Mouse (Mus musculus) C2C12 (cell line): ENCODE results near the gene Lypd3. TPM values are rescaled to one million over a fixed set of nuclear protein-coding genes. Genes with fewer than 3 reads are reported as not detected.
"Not testable (repeated sequence)": the region's sequence is repeated elsewhere in the genome, so short reads cannot be mapped to it uniquely, and the experiment has no call there.

Experiments used
- H3K27me3 ChIP-seq: one replicate; pipeline ENCODE4 v1.6.1; 2011; ENCODE audit not compliant: control insufficient read depth, insufficient read depth, insufficient read length
- H3K36me3 ChIP-seq: one replicate; pipeline ENCODE4 v1.6.1; 2011; ENCODE audit not compliant: control insufficient read depth, insufficient read depth
- H3K4me3 ChIP-seq: one replicate; pipeline ENCODE4 v1.5.1; 2011; ENCODE audit warnings: mild to moderate bottlenecking, control low read depth; ENCODE audit not compliant: poor library complexity, insufficient read depth, severe bottlenecking
- H3K79me2 ChIP-seq: one replicate; pipeline ENCODE4 v1.6.1; 2011; ENCODE audit not compliant: control insufficient read depth, insufficient read depth
- H3K79me3 ChIP-seq: one replicate; pipeline ENCODE4 v1.6.1; 2011; ENCODE audit warnings: low read depth, control low read depth
- H3ac ChIP-seq: one replicate; pipeline ENCODE3; 2011; ENCODE audit warnings: low read depth; ENCODE audit not compliant: control insufficient read depth, insufficient read length
- CEBPB ChIP-seq: IDR thresholded peaks from one replicate; pipeline ENCODE4 v1.6.1; 2011; ENCODE audit warnings: low read depth, mild to moderate bottlenecking, control low read depth, moderate library complexity
- CTCF ChIP-seq: IDR thresholded peaks from one replicate; pipeline ENCODE4 v1.5.1; 2011; ENCODE audit not compliant: control insufficient read depth, insufficient read depth, insufficient read length
- FOSL1 ChIP-seq: IDR thresholded peaks from one replicate; pipeline ENCODE4 v1.8.0; 2011; ENCODE audit warnings: mild to moderate bottlenecking, low read length; ENCODE audit not compliant: poor library complexity, insufficient read depth, severe bottlenecking
- MAX ChIP-seq: IDR thresholded peaks from one replicate; pipeline ENCODE4 v1.6.1; 2011; ENCODE audit warnings: mild to moderate bottlenecking, control low read depth
- MYOD1 ChIP-seq: IDR thresholded peaks from one replicate; pipeline ENCODE4 v1.6.1; 2011; ENCODE audit warnings: low read depth; ENCODE audit not compliant: control insufficient read depth, insufficient read length
- MYOG ChIP-seq: IDR thresholded peaks from one replicate; pipeline ENCODE4 v1.6.1; 2011; ENCODE audit not compliant: control insufficient read depth, insufficient read length; ENCODE audit errors: extremely low read depth
- USF1 ChIP-seq: IDR thresholded peaks from one replicate; pipeline ENCODE4 v1.6.1; 2011; ENCODE audit warnings: low read depth, mild to moderate bottlenecking, control low read depth, moderate library complexity
- polyA plus RNA-seq: library from polyadenylated mRNA; unstranded; fragments of >200 nt; fragmentation: generic; extraction: Trizol; gene quantifications from one replicate; pipeline ENCODE4 v1.2.1, GENCODE M21; 2012; ENCODE audit warnings: missing spikeins

Lypd3 gene
- polyA plus RNA-seq, 1 experiment, result not detected

DNA sequence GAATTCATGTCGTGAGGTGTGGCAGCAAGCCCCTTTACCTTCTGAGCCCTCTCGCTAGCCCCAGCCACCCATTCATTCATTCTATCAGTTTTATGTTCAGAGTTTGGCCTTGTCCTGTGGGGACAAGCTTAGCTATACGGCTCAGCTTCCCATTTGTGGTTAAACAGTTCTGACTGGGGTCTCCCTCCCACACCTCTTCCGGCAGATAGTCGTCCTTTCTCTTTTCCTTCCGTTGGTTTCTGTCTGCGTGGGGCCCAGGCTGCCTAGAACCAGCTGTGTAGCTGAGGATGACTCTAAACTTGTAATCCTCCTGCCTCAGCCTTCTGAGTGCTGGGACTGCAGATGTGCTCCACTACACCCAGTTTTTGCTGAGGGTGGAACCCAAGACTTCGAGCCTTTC is 18.6 kb upstream of the Lypd3 start:
- Histone ChIP-seq H3K36me3 (peaks cover 5% of the 10 kb centered on the region), H3ac (no peak overlapping the region), H3K79me2 (no peaks in the 10 kb centered on the region), H3K27me3 (no peaks in the 10 kb centered on the region), H3K79me3 (no peaks in the 10 kb centered on the region), H3K4me3 (no peak overlapping the region)
- TF ChIP-seq CTCF, result no peak
- no peak for TF ChIP-seq MYOG
- TF ChIP-seq CEBPB, result no peak
- no peak for TF ChIP-seq MAX
- no peak for TF ChIP-seq USF1
- TF ChIP-seq MYOD1, result no peak
- TF ChIP-seq FOSL1, result no peak

DNA sequence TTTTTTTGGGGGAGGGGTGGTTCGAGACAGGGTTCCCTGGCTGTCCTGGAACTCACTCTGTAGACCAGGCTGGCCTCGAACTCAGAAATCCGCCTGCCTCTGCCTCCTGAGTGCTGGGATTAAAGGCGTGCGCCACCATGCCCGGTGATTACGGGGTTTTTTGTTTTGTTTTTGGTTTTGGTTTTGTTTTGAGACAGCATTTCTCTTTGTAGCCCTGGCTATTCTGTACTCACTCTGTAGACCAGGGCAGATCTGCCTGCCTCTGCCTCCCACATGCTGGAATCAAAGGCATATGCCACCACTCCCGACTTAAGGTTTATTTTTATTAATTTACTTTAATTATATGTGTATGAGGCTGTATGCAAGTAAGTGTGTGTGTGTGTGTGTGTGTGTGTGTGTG is 18.0 kb upstream of the Lypd3 start:
- not testable (repeated sequence) for H3K36me3 ChIP-seq, H3ac ChIP-seq, H3K79me3 ChIP-seq, H3K27me3 ChIP-seq, H3K79me2 ChIP-seq, H3K4me3 ChIP-seq

DNA sequence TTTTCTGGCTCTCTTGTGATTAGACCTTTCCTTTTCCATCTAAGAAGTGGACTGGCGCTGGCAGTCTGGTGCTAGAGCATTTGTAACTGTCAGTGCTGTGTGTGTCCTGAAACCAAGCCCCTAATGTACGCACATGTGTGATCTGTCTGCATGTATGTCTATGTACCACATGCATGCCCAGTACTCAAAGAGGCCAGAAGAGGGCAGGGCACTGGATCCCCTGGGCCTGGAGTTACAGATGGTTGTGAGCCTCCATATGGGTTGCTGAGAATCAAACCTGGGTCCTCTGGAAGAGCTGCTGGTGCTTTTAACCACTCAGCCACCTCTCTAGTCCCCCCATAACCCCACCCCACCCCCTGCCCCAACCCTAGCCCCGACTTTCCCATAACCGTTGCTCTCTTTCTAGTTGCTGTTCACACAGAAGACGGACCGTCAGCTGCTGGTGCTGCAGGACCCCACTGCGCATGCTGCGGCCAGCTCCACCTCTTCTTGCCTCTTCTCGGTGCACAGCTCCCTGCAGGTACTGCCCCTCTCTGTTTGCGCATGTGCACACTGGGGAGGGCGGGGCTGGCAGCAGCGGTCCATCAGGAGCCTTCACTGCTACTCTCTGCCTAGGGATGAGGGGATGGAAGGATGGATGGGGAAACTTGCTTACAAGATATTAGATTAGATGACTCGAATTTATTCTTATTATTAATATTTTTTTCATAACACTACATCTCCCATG is 16.5 kb upstream of the Lypd3 start:
- Histone ChIP-seq H3K79me2 (no peaks in the 10 kb centered on the region), H3ac (no peak overlapping the region), H3K79me3 (no peaks in the 10 kb centered on the region), H3K36me3 (peaks cover 5% of the 10 kb centered on the region), H3K4me3 (no peak overlapping the region), H3K27me3 (no peaks in the 10 kb centered on the region)
- TF ChIP-seq CEBPB, result no peak
- no peak for TF ChIP-seq MYOG
- no peak for TF ChIP-seq FOSL1
- no peak for TF ChIP-seq MAX
- TF ChIP-seq MYOD1, result no peak
- no peak for TF ChIP-seq CTCF
- TF ChIP-seq USF1, result no peak

DNA sequence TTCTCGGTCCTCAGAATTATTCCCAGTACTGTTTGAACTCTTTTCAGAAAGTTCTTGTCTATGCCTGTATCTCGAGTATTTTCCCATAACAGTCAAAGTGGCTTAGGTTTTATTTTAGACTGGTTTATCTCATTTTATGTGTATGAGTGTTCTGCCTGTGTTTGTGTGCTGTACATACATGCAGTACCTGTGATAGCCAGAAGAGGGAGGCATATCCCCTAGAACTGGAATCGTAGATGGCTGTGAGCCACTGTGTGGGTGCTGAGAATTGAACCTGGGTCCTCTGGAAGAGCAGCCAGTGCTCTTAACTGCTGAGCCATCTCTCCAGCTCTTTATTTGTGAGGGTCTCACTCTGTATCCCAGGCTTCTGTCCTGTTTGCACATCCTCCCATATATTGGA is 15.2 kb upstream of the Lypd3 start:
- Histone ChIP-seq H3ac (no peak overlapping the region), H3K4me3 (no peak overlapping the region), H3K36me3 (peaks cover 5% of the 10 kb centered on the region), H3K79me2 (no peaks in the 10 kb centered on the region), H3K27me3 (no peaks in the 10 kb centered on the region), H3K79me3 (no peaks in the 10 kb centered on the region)
- TF ChIP-seq CEBPB (no peak), CTCF (no peak), MYOD1 (no peak), MYOG (no peak), FOSL1 (no peak), USF1 (no peak), MAX (no peak)

DNA sequence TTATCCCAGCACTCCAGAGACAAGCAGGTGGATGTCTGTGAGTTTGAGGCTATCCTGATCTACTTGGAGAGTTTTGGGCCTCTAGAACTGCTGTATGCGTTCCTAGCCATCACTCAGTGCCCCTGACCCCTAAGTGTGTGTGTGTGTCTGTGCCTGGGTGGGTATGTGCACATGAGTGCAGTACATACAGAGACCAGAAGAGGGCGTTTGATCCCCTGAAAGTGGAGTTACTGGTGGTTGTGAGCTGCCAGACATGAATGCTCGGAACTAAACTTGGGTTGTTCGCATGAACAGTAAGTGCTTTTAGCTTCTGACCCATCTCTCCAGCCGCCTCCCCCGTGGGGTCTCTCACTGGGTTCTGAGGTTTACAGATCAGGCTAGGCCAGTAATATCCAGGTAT is 13.4 kb upstream of the Lypd3 start:
- Histone ChIP-seq H3ac (no peak overlapping the region), H3K79me3 (no peaks in the 10 kb centered on the region), H3K36me3 (no peaks in the 10 kb centered on the region), H3K27me3 (no peaks in the 10 kb centered on the region), H3K4me3 (no peak overlapping the region), H3K79me2 (no peaks in the 10 kb centered on the region)
- TF ChIP-seq MYOG, result no peak
- no peak for TF ChIP-seq USF1
- no peak for TF ChIP-seq MAX
- no peak for TF ChIP-seq FOSL1
- TF ChIP-seq CTCF, result no peak
- TF ChIP-seq CEBPB, result no peak
- no peak for TF ChIP-seq MYOD1
